Mouse (Mus musculus) cerebellum, postnatal 36 days (tissue): ENCODE results near the gene Dpp6.
"Not testable (repeated sequence)": the region's sequence is repeated elsewhere in the genome, so short reads cannot be mapped to it uniquely, and the experiment has no call there.

Experiments
- DNase-seq, 2 experiments: peaks; one replicate each; pipeline ENCODE4 v3.0.0; 2021 to 2022; ENCODE audit warnings: mixed read lengths in 2 of 2

The Dpp6 gene

DNA sequence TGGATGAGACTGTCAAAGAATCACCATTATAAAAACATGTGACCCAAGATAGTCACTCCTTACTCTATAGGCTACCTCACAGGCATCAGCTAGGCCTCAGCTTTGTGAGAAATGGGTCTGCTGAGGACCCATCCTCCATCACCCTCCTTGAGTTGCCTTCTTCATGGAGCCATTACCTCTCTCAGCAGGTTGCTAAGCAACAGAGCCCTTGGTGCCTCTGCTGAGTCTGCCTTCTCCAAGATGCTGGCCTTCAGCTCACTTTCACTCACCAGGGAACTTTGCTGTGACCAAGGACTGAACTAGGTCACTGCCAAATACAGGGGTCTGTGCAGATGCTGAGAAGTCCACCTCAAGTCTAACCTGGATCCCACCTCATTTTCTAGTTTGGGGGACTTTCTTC is 582.1 kb downstream of the Dpp6 start:
- no peak for DNase-seq

- peak; percentile 37 to 48 for DNase-seq
These were observed 585.6 kb downstream of the Dpp6 start for GRCm38 (mm10) chr5:27402616-27403015.

DNA sequence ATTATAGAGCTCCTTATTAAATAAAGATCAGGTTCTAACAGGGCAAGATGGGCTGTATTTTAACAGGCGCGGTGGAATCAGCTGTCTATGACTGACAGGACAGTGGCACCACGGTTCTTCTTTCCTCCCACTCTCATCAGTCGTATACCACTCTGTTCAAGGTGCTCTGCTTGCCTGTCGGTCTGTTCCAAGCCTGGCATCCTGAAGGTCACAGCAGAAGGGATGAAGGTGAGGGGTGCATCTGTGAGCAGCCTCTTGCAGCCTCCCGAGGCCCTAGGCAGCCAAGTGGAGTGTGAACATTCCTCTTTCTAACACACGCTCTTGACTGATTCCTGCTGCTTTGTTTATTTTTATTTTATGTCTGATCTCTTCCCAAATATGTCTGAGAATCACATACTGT is 591.9 kb downstream of the Dpp6 start:
- peak in 1 of 2 experiments; percentile 31 for DNase-seq

- DNase-seq, result peak; percentile 81 to 87
These were observed 596.0 kb downstream of the Dpp6 start for GRCm38 (mm10) chr5:27413023-27413422.

DNA sequence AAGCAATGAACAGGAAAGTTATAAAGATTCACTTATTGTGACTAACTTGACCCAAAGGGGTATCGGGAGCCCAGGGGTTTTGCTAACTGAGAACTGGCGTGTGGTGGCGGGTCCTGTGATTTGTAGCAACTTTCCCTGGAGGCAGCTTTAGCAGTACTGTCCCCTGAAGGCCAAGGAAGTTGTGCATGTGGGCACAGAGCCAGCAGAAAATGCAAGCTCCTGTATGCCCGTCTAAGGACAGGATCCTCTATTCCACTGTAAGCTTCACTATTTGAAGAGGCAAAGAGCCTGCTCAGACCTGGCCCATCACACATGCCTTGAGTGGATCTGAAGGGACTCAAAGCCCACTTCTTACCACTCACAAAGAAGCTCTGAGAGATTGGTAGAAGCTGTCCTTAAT is 598.5 kb downstream of the Dpp6 start:
- DNase-seq, result peak; percentile 32 to 42

DNA sequence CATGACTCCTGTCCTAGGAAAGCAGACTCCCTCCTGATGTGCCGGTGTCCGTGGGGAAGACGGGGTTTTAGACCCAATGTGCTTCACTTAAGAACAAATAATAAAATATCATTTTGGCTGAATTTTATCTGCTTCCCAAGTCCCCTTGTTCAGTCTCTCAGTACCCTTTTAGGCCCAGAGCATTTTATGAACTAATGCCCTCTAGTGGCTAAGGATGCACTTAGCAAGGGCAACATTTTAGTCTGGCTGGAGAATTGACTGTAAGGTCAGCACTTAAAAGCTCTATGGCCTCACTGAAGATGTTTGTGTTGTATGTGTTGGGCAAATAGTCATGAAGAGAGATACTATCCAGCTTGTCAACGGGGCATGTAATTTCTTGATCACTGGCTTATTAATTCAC is 599.6 kb downstream of the Dpp6 start:
- DNase-seq, result peak in 1 of 2 experiments; percentile 49

DNA sequence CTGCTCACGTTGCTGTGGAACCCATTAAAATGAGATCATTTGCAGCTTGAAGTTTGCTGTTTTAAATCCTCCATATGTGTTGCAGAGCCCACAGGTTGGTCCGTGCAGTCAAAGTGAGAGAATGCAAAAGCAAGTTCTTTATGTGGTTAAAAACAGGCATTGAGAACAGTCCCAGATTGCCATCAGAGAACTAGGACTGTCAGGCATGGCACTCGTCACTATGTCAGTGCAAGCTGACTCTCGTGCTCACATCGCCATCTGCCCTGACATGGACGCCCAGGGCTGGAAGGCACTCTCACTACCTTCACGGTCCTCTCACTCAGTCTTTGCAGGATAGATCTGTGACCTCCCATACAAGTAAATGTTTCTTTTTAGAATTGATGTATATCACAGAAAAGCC is 600.4 kb downstream of the Dpp6 start:
- peak; percentile 52 to 63 for DNase-seq

DNA sequence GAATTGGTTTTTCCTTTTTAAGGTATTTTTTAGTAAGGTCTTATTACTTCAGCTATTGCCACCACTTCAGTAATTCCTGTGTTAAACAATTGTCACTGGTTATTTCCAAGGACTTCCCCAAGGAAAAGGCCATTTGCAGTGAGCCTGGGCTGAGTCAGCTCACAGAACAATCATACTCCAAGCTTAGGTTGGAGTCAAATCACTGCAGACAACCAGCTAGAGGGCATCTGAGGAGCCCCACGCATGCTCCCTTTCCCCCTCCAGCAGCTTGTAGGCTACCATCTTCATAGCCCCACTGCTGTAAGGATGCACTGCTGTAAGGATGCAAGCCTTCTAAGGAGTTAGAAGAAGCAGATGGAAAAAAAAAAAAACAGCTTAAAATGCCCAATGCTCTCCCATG is 601.9 kb downstream of the Dpp6 start:
- no peak for DNase-seq

GRCm38 (mm10) chr5:27421090-27421635 is 604.2 kb downstream of the Dpp6 start:
- DNase-seq, result no peak

GRCm38 (mm10) chr5:27423766-27424165 is 606.8 kb downstream of the Dpp6 start:
- no peak for DNase-seq

GRCm38 (mm10) chr5:27424484-27425080 is 607.6 kb downstream of the Dpp6 start:
- peak; percentile 68 to 74 for DNase-seq

DNA sequence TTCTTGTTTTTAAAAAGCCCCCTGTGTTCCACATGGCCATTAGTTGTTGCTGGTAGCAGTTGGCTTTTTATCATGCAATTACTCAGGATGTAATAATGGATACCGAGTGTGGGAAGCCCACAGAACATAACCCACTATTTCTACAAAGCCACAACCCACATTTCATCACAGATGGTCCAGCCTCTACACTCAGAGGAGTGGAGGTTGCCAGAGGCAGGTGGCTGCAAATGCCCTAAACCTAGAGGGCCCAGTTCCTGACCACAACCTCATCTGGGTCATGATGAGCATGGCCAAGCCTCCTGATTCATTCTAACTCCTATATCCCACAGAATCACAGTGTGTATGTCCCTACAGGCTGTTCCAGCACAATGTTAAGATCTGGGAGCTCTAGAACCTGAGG is 609.2 kb downstream of the Dpp6 start:
- DNase-seq, result no peak

DNA sequence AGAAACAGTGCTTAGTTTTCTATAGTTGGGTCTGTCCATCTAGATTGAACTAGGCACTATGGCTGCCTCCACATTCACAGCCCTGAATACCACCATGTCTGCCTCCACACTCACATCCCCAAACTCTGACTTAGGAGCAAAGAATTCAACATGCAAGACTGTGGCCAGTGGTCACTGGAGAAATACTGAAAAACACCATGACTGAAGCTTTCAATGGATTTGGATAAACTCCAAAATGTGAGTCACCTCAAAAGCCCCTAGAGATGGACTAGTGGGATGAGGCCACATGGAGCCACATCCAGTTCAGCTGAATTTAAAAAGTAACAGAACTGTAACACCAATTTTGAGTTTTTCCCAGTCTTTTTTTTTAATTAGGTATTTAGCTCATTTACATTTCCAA is 616.6 kb downstream of the Dpp6 start:
- DNase-seq, result no peak

DNA sequence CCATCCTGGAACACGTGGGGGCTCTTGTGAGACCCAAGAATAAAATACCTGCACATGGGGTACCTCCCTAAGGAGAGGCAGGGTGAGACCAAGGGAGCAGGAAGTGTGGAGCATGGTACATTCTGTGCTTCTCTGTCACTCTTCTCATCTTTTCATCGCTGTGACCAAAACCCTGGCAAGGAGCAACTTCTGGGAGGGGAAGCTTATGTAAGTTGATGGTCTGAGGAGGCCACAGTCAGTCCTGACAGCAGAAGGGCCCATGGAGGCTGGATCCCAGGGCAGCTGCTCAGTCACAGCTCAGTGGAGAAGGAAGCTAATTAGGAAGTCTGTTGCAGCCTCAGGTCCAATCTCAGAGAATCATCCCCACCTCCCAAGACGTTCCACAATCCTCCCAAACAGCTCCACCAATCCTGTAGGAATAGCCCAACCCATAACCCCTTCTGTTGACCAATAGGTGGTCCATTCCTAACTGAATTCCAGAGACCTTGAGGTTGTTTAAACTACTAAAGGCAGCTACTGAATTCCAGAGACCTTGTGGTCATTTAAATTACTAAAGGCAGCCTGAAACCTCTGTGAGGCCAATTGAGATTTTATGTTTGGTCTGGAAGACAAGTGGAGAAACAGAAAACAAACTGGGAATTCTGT is 636.3 kb downstream of the Dpp6 start:
- peak; percentile 46 to 62 for DNase-seq

- DNase-seq, result no peak
These were observed 637.4 kb downstream of the Dpp6 start for GRCm38 (mm10) chr5:27454386-27454785.

GRCm38 (mm10) chr5:27456981-27457380 is 640.0 kb downstream of the Dpp6 start:
- DNase-seq, result peak; percentile 62 to 69

DNA sequence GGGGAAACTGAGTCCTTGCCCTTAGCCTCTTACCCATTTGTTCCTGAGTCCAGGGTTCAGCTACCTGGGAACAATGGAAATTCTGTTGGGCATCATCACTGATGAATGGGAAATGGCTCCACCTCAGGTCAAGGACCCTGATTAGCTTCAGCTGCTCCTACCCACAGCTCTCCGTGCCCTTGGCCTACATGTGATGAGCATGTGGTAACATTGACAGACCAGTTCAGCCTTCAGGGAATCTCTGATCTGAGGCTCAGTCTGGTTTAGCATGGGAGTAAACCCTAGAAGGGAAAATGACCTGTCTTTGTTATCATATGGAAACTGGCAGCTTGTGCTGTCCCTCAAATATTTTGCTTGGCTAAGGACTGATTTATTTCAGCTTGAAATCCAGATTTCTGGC is 640.7 kb downstream of the Dpp6 start:
- DNase-seq, result no peak

GRCm38 (mm10) chr5:27474964-27475465 is 658.0 kb downstream of the Dpp6 start:
- no peak for DNase-seq

DNA sequence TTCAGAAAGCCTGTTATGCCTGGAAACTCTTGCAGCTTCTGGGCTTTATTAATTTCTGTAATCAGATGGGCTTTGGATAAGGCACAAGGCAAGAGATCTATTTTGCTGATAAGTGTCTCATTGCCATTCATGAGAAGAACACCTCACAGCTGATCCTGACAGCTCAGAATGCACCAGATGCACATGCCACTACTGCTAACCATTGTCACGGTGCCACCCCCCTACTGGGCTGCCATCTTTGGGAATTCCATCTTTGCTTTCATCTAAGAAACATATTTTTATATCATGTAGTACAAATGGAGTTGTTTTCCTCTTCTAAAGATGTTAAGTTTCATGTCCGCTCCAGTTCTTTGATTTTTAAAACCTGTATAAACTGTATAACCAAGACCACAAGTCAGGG is 664.7 kb downstream of the Dpp6 start:
- DNase-seq, result peak; percentile 45 to 50

- no peak for DNase-seq
These were observed 669.1 kb downstream of the Dpp6 start for GRCm38 (mm10) chr5:27486138-27486537.

- DNase-seq, result no peak
These were observed 673.9 kb downstream of the Dpp6 start for GRCm38 (mm10) chr5:27490942-27491341.

- DNase-seq, result not testable (repeated sequence)
These were observed 684.3 kb downstream of the Dpp6 start, which contains the start of gene Speer4b for GRCm38 (mm10) chr5:27501338-27501737. TSS of gene Speer4b (minus strand) at chr5:27501438.

DNA sequence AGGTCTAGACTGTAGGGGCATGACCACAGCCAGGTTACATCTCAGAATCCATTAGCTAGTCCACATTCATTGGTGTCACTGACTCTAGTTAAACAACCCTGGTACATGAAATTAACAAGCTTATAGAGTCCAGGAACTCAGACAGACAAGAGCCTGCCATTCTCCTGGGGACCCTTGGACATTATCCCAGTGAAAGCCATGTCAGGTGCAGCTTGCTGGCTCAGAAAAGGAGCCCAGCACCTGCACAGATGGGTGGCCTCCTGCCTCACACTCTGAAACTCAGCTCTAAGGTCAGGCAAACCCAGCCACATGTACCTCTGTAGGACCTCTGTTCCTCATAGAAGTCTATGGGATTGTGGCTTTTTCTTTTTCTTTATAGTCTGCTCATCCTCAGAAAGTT is 701.7 kb downstream of the Dpp6 start:
- peak in 1 of 2 experiments; percentile 32 for DNase-seq

GRCm38 (mm10) chr5:27526906-27527305 is 709.9 kb downstream of the Dpp6 start:
- DNase-seq, result peak; percentile 24 to 35
